Mouse (Mus musculus): ENCODE measurements around the gene Gm15091. TPM values are rescaled to one million over a fixed set of nuclear protein-coding genes. Genes with fewer than 3 reads are reported as not detected.

Gene Gm15091
- polyA plus RNA-seq (2012): not detected in 2 replicates

GRCm38 (mm10) chrX:149941355-149941754 lies at the start of gene Gm15091:
TSS of gene Gm15091 (plus strand) at chrX:149941655.

Other genes starting within 250 kb of the Gm15091 start
- not detected in 2 replicates for gene Gm15097, start 157.2 kb upstream of the Gm15091 start, polyA plus RNA-seq (2012)